Mouse (Mus musculus) heart, adult 2 months (tissue): ENCODE data around the gene Plxdc1. TPM values are rescaled to one million over a fixed set of nuclear protein-coding genes. Genes with fewer than 3 reads are reported as not detected.
A peak's percentile ranks its signal among the peaks of the same experiment; 100 is the strongest.

Experiments used
- DNase-seq, 2 experiments: peaks; one replicate each; pipeline ENCODE4 v3.0.0; 2021
- H3K27ac ChIP-seq: fragments of 200-600 bp; 2 replicates; pipeline ENCODE4 v1.8.1; 2022
- H3K27me3 ChIP-seq: fragments of 200-500 bp; 2 replicates; pipeline ENCODE4 v1.6.1; 2012; ENCODE audit warnings: mild to moderate bottlenecking, low read length, inconsistent platforms, mixed read lengths; ENCODE audit not compliant: control insufficient read depth, insufficient read depth
- H3K36me3 ChIP-seq: fragments of 200-500 bp; 2 replicates; pipeline ENCODE4 v1.6.1; 2012; ENCODE audit warnings: low read length, inconsistent platforms; ENCODE audit not compliant: control insufficient read depth, insufficient read depth
- H3K4me1 ChIP-seq: fragments of 200-500 bp; 2 replicates; pipeline ENCODE4 v1.6.1; 2011; ENCODE audit warnings: low read length; ENCODE audit not compliant: control insufficient read depth, insufficient read depth
- H3K4me3 ChIP-seq: fragments of 200-600 bp; 2 replicates; pipeline ENCODE4 v1.8.1; 2022
- H3K79me2 ChIP-seq: fragments of 200-500 bp; replicated peaks from 2 replicates; pipeline ENCODE4 v1.6.1; 2012; ENCODE audit warnings: mild to moderate bottlenecking, inconsistent platforms, low read length, moderate library complexity, mixed read lengths; ENCODE audit not compliant: control insufficient read depth, insufficient read depth
- H3K9ac ChIP-seq: fragments of 200-500 bp; 2 replicates; pipeline ENCODE4 v1.6.1; 2012; ENCODE audit warnings: low read depth, mild to moderate bottlenecking, control low read depth, inconsistent platforms, low read length, mixed read lengths
- CTCF ChIP-seq: fragments of 200-600 bp; IDR thresholded peaks from 2 replicates; pipeline ENCODE4 v1.8.1; 2022; ENCODE audit warnings: antibody characterized with exemption, mild to moderate bottlenecking, moderate library complexity
- EP300 ChIP-seq: fragments of 200-500 bp; IDR thresholded peaks from 2 replicates; pipeline ENCODE4 v1.6.1; 2011; ENCODE audit warnings: low read depth, low read length, control low read depth; ENCODE audit not compliant: insufficient read depth
- POLR2A ChIP-seq: fragments of 200-500 bp; IDR thresholded peaks from 2 replicates; pipeline ENCODE4 v1.6.1; 2011; ENCODE audit warnings: mild to moderate bottlenecking, low read depth, low read length, control low read depth; ENCODE audit not compliant: insufficient read depth
- WGBS: fragments of 180-500 bp; shearing (Covaris S2); methylation state at CpG from one replicate; pipeline ENCODE4 v1.1.7; 2018; 5-methylcytosine and 5-hydroxymethylcytosine counted together
- intact Hi-C: fragments of 180-260 bp; cut with DNase I; formaldehyde crosslinking; loops from one replicate; pipeline ENCODE4 v1.15.1; 2025
- polyA plus RNA-seq: library from polyadenylated mRNA; depleted of rRNA; stranded (reverse); fragments of >200 nt; gene quantifications from 2 replicates; pipeline ENCODE4 v1.2.3, GENCODE M21; 2012
- total RNA-seq, 2 experiments: library from RNA; stranded (reverse); gene quantifications; 2 replicates each; pipeline ENCODE4 v1.2.3; 2021

The Plxdc1 gene
- total and polyA plus RNA-seq, 3 experiments: 4.5 to 6.6 (median 5.5) TPM

GRCm38 (mm10) chr11:97915471-97915870 is 70.8 kb downstream of the Plxdc1 start:
- WGBS: 84% methylated on average over 2 of the region's 2 CpGs
- Histone ChIP-seq H3K4me1 (no peaks in the 10 kb centered on the region), H3K9ac (no peak overlapping the region), H3K79me2 (no peaks in the 10 kb centered on the region), H3K36me3 (no peaks in the 10 kb centered on the region), H3K27ac (no peak overlapping the region), H3K4me3 (no peak overlapping the region), H3K27me3 (no peaks in the 10 kb centered on the region)
- no peak for DNase-seq
- no peak for TF ChIP-seq CTCF
- intact Hi-C loops: no loop called here

DNA sequence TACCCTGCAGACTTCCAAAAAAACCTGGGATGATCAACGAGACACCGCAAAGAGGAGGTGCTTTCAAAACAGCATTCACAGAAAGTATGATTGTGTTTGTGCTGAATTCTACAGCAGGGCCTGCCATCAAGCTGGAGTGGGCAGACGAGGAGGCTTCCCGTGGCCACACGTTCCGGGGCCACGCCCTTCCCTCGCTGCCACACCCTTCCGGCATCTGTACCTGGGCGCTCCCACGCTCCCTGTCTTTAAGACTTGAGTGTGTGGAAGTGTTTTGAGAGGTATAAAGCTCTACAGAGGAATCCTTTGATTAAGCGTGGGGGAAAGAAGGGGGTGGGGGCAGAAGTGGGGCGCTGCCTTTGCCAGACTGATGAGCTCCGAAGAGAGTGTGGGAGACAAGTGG is 73.1 kb downstream of the Plxdc1 start:
- DNase-seq: no peak
- no peak overlapping the region for H3K9ac ChIP-seq
- H3K4me3 ChIP-seq: no peak overlapping the region
- WGBS: 84% methylated on average over 14 of the region's 14 CpGs
- no peak overlapping the region for H3K27ac ChIP-seq
- TF ChIP-seq EP300 (no peak), CTCF (no peak), POLR2A (no peak)
- intact Hi-C loops: no loop called here
- no peaks in the 10 kb centered on the region for H3K27me3 ChIP-seq
- no peaks in the 10 kb centered on the region for H3K4me1 ChIP-seq
- H3K79me2 ChIP-seq: no peaks in the 10 kb centered on the region
- H3K36me3 ChIP-seq: no peaks in the 10 kb centered on the region

- Histone ChIP-seq H3K27me3 (no peaks in the 10 kb centered on the region), H3K79me2 (no peaks in the 10 kb centered on the region), H3K36me3 (no peaks in the 10 kb centered on the region), H3K4me1 (no peaks in the 10 kb centered on the region), H3K4me3 (no peak overlapping the region), H3K27ac (no peak overlapping the region), H3K9ac (no peak overlapping the region)
- 81% methylated on average over 11 of the region's 11 CpGs for WGBS
- DNase-seq: no peak
- intact Hi-C loops: no loop called here
- no peak for TF ChIP-seq CTCF
- no peak for TF ChIP-seq EP300
- no peak for TF ChIP-seq POLR2A
Observed at GRCm38 (mm10) chr11:97908634-97909348, 77.5 kb downstream of the Plxdc1 start.

DNA sequence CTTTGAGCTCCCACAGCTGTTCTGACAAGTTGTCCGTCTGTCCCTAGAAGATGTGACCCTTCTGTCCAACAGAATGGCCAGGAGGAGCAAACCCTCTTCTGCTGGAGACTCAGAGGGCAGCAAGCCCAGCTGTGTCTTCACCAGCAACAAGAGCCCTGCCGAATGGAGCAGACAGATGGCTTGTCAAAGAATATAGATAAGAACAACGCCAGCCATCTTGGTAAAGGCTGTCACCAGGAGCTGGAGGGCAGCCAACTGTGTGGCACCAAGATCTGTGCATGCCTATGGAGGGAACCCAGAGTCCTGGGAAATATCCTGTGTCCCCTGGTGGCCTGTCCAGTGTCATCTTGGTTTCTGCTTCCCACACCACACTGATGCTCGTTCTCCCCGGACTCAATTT is 78.3 kb downstream of the Plxdc1 start:
- no peaks in the 10 kb centered on the region for H3K36me3 ChIP-seq
- TF ChIP-seq EP300 (no peak), CTCF (no peak), POLR2A (no peak)
- DNase-seq: no peak
- WGBS: 66% methylated on average over 5 of the region's 5 CpGs
- no peaks in the 10 kb centered on the region for H3K4me1 ChIP-seq
- intact Hi-C loops: no loop called here
- no peaks in the 10 kb centered on the region for H3K79me2 ChIP-seq
- no peak overlapping the region for H3K4me3 ChIP-seq
- no peak overlapping the region for H3K27ac ChIP-seq
- H3K27me3 ChIP-seq: no peaks in the 10 kb centered on the region
- H3K9ac ChIP-seq: no peak overlapping the region

DNA sequence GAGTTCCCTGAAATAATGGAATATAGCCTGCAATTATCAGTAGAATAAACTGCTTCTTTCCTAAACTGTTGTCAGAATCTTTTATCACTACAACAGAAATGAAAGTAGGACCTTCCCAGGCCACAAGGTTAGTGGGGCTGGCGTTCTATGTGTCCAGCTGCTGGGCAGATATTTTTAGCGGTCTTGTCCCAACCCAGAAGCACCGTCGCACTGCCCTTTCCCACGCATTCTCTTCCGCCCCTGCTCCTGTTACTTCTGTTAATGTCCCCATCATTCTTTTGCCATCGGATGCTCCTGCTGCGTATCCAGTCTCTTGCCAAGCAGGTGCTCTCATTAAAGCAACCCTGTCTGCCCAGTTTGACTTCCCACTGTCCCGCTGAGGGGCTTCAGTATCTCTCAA is 79.3 kb downstream of the Plxdc1 start:
- H3K4me3 ChIP-seq: no peak overlapping the region
- no peaks in the 10 kb centered on the region for H3K4me1 ChIP-seq
- WGBS: 75% methylated on average over 9 of the region's 9 CpGs
- peak overlapping the region; percentile 38 for H3K27ac ChIP-seq
- no peak for TF ChIP-seq EP300
- TF ChIP-seq POLR2A: no peak
- no peak for TF ChIP-seq CTCF
- no peak for DNase-seq
- H3K36me3 ChIP-seq: no peaks in the 10 kb centered on the region
- no peaks in the 10 kb centered on the region for H3K27me3 ChIP-seq
- intact Hi-C loops: no loop called here
- no peaks in the 10 kb centered on the region for H3K79me2 ChIP-seq
- H3K9ac ChIP-seq: no peak overlapping the region

DNA sequence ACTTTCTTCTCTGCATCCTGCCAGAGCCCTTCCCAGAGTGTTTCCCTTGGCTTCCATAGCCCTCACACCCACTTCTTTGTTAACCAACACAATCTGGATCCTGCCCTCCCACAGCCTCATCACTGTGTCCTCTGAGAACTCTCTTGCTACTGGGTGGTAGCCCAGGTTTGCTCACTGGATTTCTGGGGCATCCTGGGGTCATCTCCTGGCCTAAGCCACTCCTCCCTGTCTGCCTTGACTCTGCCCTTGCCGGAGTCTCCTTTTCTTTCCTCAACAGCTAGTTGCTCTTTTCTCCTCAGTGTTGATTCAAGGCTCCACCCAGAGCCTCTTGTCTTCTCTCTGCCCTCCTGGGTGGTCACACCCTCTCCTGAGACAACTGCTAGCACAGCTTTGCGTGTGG is 80.3 kb downstream of the Plxdc1 start:
- Histone ChIP-seq H3K27me3 (no peaks in the 10 kb centered on the region), H3K27ac (no peak overlapping the region; the same call in 1 of the 2 replicates), H3K4me3 (no peak overlapping the region), H3K79me2 (no peaks in the 10 kb centered on the region), H3K4me1 (no peaks in the 10 kb centered on the region), H3K36me3 (no peaks in the 10 kb centered on the region), H3K9ac (no peak overlapping the region)
- intact Hi-C loops: no loop called here
- no peak for TF ChIP-seq EP300
- TF ChIP-seq POLR2A: no peak
- no peak for TF ChIP-seq CTCF
- 60% methylated on average over 2 of the region's 2 CpGs for WGBS
- no peak for DNase-seq
